Mouse (Mus musculus) MEL (cell line): ENCODE measurements around the gene Dnase1l1. TPM values are rescaled to one million over a fixed set of nuclear protein-coding genes. Genes with fewer than 3 reads are reported as not detected.

Source experiments
- DNase-seq: peaks from one replicate; pipeline ENCODE4 v3.0.0; 2011; ENCODE audit warnings: low read depth, low spot score
- H3K27ac ChIP-seq: 2 replicates; pipeline ENCODE4 v1.5.1; 2012; ENCODE audit warnings: low read depth, mild to moderate bottlenecking, control low read depth, low read length, moderate library complexity; ENCODE audit not compliant: control insufficient read depth
- H3K27me3 ChIP-seq, 2 experiments: fragments of 150-350 bp in 1 of 2; sonication (generic) in 1 of 2; 2 replicates each; pipeline ENCODE4 v1.6.1; 2012; ENCODE audit warnings: low read length in 2 of 2, mild to moderate bottlenecking in 2 of 2, improper control_type of control experiment in 1 of 2, moderate library complexity in 1 of 2; ENCODE audit not compliant: insufficient read depth in 2 of 2, control insufficient read depth in 1 of 2
- H3K36me3 ChIP-seq, 2 experiments: 2 replicates each; pipeline ENCODE4 v1.6.1; 2012 to 2014; ENCODE audit warnings: low read length in 2 of 2, improper control_type of control experiment in 1 of 2, inconsistent platforms in 1 of 2, mild to moderate bottlenecking in 1 of 2; ENCODE audit not compliant: insufficient read depth in 2 of 2, control insufficient read depth in 1 of 2
- H3K4me1 ChIP-seq, 2 experiments: fragments of 150-350 bp in 1 of 2; sonication (generic) in 1 of 2; 2 replicates each; pipeline ENCODE4 v1.6.1; 2012; ENCODE audit warnings: low read length in 2 of 2, improper control_type of control experiment in 1 of 2, mild to moderate bottlenecking in 1 of 2; ENCODE audit not compliant: insufficient read depth in 2 of 2, control insufficient read depth in 1 of 2
- H3K4me3 ChIP-seq, 2 experiments: fragments of 150-350 bp in 1 of 2; sonication (generic) in 1 of 2; 2 replicates each; pipeline ENCODE4 v1.5.1; 2012; ENCODE audit warnings: low read depth in 2 of 2, low read length in 2 of 2, mild to moderate bottlenecking in 2 of 2, moderate library complexity in 2 of 2, control low read depth in 1 of 2, improper control_type of control experiment in 1 of 2; ENCODE audit not compliant: control insufficient read depth in 1 of 2, insufficient read depth in 1 of 2
- H3K79me2 ChIP-seq: 2 replicates; pipeline ENCODE4 v1.6.1; 2012; ENCODE audit warnings: mild to moderate bottlenecking, low read length, moderate library complexity; ENCODE audit not compliant: control insufficient read depth, poor library complexity, insufficient read depth
- H3K9ac ChIP-seq: 2 replicates; pipeline ENCODE4 v1.6.1; 2012; ENCODE audit warnings: low read depth, mild to moderate bottlenecking, control low read depth, low read length, moderate library complexity; ENCODE audit not compliant: control insufficient read depth, poor library complexity, severe bottlenecking
- H3K9me3 ChIP-seq: fragments of 150-350 bp; sonication (generic); replicated peaks from 2 replicates; pipeline ENCODE4 v1.6.1; 2012; ENCODE audit warnings: mild to moderate bottlenecking, low read length, improper control_type of control experiment, moderate library complexity; ENCODE audit not compliant: insufficient read depth
- ELF1 ChIP-seq: IDR thresholded peaks from 2 replicates; pipeline ENCODE4 v1.6.1; 2014; ENCODE audit warnings: low read depth, mild to moderate bottlenecking, inconsistent platforms, low read length, improper control_type of control experiment, moderate library complexity
- EP300 ChIP-seq, 2 experiments: IDR thresholded peaks; 2 replicates each; pipeline ENCODE4 v1.6.1; 2011; ENCODE audit warnings: improper control_type of control experiment in 2 of 2, low read length in 2 of 2, low read depth in 1 of 2, mild to moderate bottlenecking in 1 of 2
- HCFC1 ChIP-seq: IDR thresholded peaks from 2 replicates; pipeline ENCODE4 v1.6.1; 2012; ENCODE audit warnings: low read depth, mild to moderate bottlenecking, inconsistent platforms, low read length, improper control_type of control experiment, moderate library complexity
- JUND ChIP-seq: IDR thresholded peaks from 2 replicates; pipeline ENCODE4 v1.6.1; 2011; ENCODE audit warnings: low read depth, mild to moderate bottlenecking, improper control_type of control experiment, low read length
- MAFK ChIP-seq: IDR thresholded peaks from 2 replicates; pipeline ENCODE4 v1.6.1; 2011; ENCODE audit warnings: low read depth, mild to moderate bottlenecking, low read length, improper control_type of control experiment, borderline replicate concordance
- MAZ ChIP-seq: IDR thresholded peaks from 2 replicates; pipeline ENCODE4 v1.6.1; 2012; ENCODE audit warnings: low read depth, mild to moderate bottlenecking, inconsistent platforms, low read length, improper control_type of control experiment
- MEF2A ChIP-seq: IDR thresholded peaks from 2 replicates; pipeline ENCODE4 v1.6.1; 2014; ENCODE audit warnings: low read depth, mild to moderate bottlenecking, inconsistent platforms, low read length, improper control_type of control experiment; ENCODE audit not compliant: poor library complexity, insufficient replicate concordance, severe bottlenecking; ENCODE audit errors: extremely low read depth
- MYB ChIP-seq: IDR thresholded peaks from 2 replicates; pipeline ENCODE4 v1.6.1; 2011; ENCODE audit warnings: mild to moderate bottlenecking, low read depth, low read length, improper control_type of control experiment
- MYC ChIP-seq: IDR thresholded peaks from 2 replicates; pipeline ENCODE4 v1.6.1; 2011; ENCODE audit warnings: low read depth, mild to moderate bottlenecking, low read length, improper control_type of control experiment, moderate library complexity
- POLR2A ChIP-seq, 2 experiments: IDR thresholded peaks; 2 replicates each; pipeline ENCODE4 v1.6.1; 2011 to 2012; ENCODE audit warnings: low read length in 2 of 2, mild to moderate bottlenecking in 2 of 2, control low read depth in 1 of 2, improper control_type of control experiment in 1 of 2, low read depth in 1 of 2, moderate library complexity in 1 of 2; ENCODE audit not compliant: control insufficient read depth in 1 of 2, insufficient read depth in 1 of 2, poor library complexity in 1 of 2
- POLR2AphosphoS2 ChIP-seq: IDR thresholded peaks from 2 replicates; pipeline ENCODE4 v1.6.1; 2011; ENCODE audit warnings: low read length, improper control_type of control experiment
- RCOR1 ChIP-seq: IDR thresholded peaks from 2 replicates; pipeline ENCODE4 v1.6.1; 2012; ENCODE audit warnings: low read depth, mild to moderate bottlenecking, inconsistent platforms, low read length, improper control_type of control experiment
- SIN3A ChIP-seq: IDR thresholded peaks from 2 replicates; pipeline ENCODE4 v1.6.1; 2012; ENCODE audit warnings: low read length, improper control_type of control experiment, inconsistent platforms
- SMC3 ChIP-seq: IDR thresholded peaks from 2 replicates; pipeline ENCODE4 v1.6.1; 2011; ENCODE audit warnings: low read depth, low read length, improper control_type of control experiment
- ZKSCAN1 ChIP-seq: IDR thresholded peaks from 2 replicates; pipeline ENCODE4 v1.6.1; 2012; ENCODE audit warnings: low read depth, mild to moderate bottlenecking, inconsistent platforms, low read length, improper control_type of control experiment, moderate library complexity
- ZMIZ1 ChIP-seq: IDR thresholded peaks from 2 replicates; pipeline ENCODE4 v1.6.1; 2012; ENCODE audit warnings: low read depth, mild to moderate bottlenecking, inconsistent platforms, low read length, improper control_type of control experiment, moderate library complexity
- ZNF384 ChIP-seq: IDR thresholded peaks from 2 replicates; pipeline ENCODE4 v1.6.1; 2012; ENCODE audit warnings: low read depth, mild to moderate bottlenecking, inconsistent platforms, low read length, improper control_type of control experiment
- polyA plus RNA-seq, 2 experiments: library from polyadenylated mRNA; stranded (reverse) in 1 of 2; unstranded in 1 of 2; fragments of >175 nt in 1 of 2; fragments of >200 nt in 1 of 2; gene quantifications; 2 replicates each; pipeline versions ENCODE4 v1.2.1 to v1.2.4; 2012; ENCODE audit warnings: low replicate concordance in 2 of 2, low read depth in 1 of 2; ENCODE audit not compliant: insufficient read length in 2 of 2, insufficient read depth in 1 of 2, missing spikeins in 1 of 2
- total RNA-seq: library from RNA; depleted of rRNA; stranded (reverse); fragments of 300-350 nt; gene quantifications from 2 replicates; pipeline ENCODE4 v1.2.3, GENCODE M21; 2012

Dnase1l1 gene
- total and polyA plus RNA-seq, 3 experiments: 5.0 to 9.5 TPM; not detected in 1

GRCm38 (mm10) chrX:74240332-74240731 is 41.8 kb downstream of the Dnase1l1 start:
- TF ChIP-seq ZNF384: no peak
- no peak for TF ChIP-seq SMC3
- TF ChIP-seq ZMIZ1: no peak
- no peak for TF ChIP-seq MAZ
- TF ChIP-seq MYC: no peak
- no peak for TF ChIP-seq SIN3A
- no peak for TF ChIP-seq RCOR1
- no peak for TF ChIP-seq EP300 (IDR thresholded peaks at IDR 0.05; ENCODE audit: low read depth in 1 of 2, low read length in 2 of 2)
- no peak for TF ChIP-seq POLR2A (IDR thresholded peaks at IDR 0.05; ENCODE audit: control insufficient read depth in 1 of 2, insufficient read depth in 1 of 2, low read depth in 1 of 2, low read length in 2 of 2, poor library complexity in 1 of 2)
- no peak for TF ChIP-seq HCFC1
- TF ChIP-seq ZKSCAN1: no peak
- no peak for TF ChIP-seq MEF2A
- TF ChIP-seq POLR2AphosphoS2: no peak
- TF ChIP-seq JUND: no peak
- no peak for TF ChIP-seq MYB
- no peak for TF ChIP-seq ELF1
- Histone ChIP-seq H3K36me3 (peaks cover 0 to 12% of the 10 kb centered on the region in 2 experiments; a peak in 3 of 4 replicates), H3K4me1 (peaks cover 0 to 10% of the 10 kb centered on the region in 2 experiments; a peak in 1 of 4 replicates)

GRCm38 (mm10) chrX:74233196-74233595 is 48.9 kb downstream of the Dnase1l1 start:
- no peaks in the 10 kb centered on the region for H3K79me2 ChIP-seq
- no peaks in the 10 kb centered on the region for H3K9me3 ChIP-seq
- H3K4me1 ChIP-seq: no peaks in the 10 kb centered on the region
- no peak for DNase-seq
- H3K27me3 ChIP-seq: no peaks in the 10 kb centered on the region
- H3K9ac ChIP-seq: no peak overlapping the region
- H3K27ac ChIP-seq: no peak overlapping the region
- no peaks in the 10 kb centered on the region; a peak in 1 of 4 replicates for H3K36me3 ChIP-seq
- no peak overlapping the region for H3K4me3 ChIP-seq
- TF ChIP-seq POLR2AphosphoS2 (no peak), JUND (no peak), MAFK (no peak), MYC (no peak), MEF2A (no peak)

More at GRCm38 (mm10) chrX:74240332-74240731, 41.8 kb downstream of the Dnase1l1 start:
- DNase-seq: no peak
- no peak overlapping the region for H3K9ac ChIP-seq
- no peaks in the 10 kb centered on the region for H3K9me3 ChIP-seq
- no peak overlapping the region for H3K27ac ChIP-seq
- no peak overlapping the region for H3K4me3 ChIP-seq
- no peaks in the 10 kb centered on the region for H3K27me3 ChIP-seq
- peaks cover 12% of the 10 kb centered on the region for H3K79me2 ChIP-seq
